Mouse (Mus musculus) cerebellum, adult 2 months (tissue): ENCODE measurements at regions not wholly inside any gene's neighbourhood (a gene's known extent, or its start where the extent isn't known, plus 50 kb on each side); places are given as distances from the start of the nearest gene placed in this dataset.
A peak's percentile ranks its signal among the peaks of the same experiment; 100 is the strongest.

ENCODE experiments used
- DNase-seq, 2 experiments: peaks; one replicate each; pipeline ENCODE4 v3.0.0; 2021
- H3K27ac ChIP-seq: fragments of 200-500 bp; 2 replicates; pipeline ENCODE4 v1.5.1; 2012; ENCODE audit warnings: low read length, control low read depth, inconsistent platforms; ENCODE audit not compliant: insufficient read depth
- H3K27me3 ChIP-seq: fragments of 200-500 bp; 2 replicates; pipeline ENCODE4 v1.6.1; 2012; ENCODE audit warnings: inconsistent platforms, mild to moderate bottlenecking, low read length, moderate library complexity; ENCODE audit not compliant: control insufficient read depth, insufficient read depth
- H3K4me1 ChIP-seq: fragments of 200-500 bp; 2 replicates; pipeline ENCODE4 v1.6.1; 2011; ENCODE audit warnings: low read length; ENCODE audit not compliant: control insufficient read depth, insufficient read depth
- H3K4me3 ChIP-seq: fragments of 200-500 bp; replicated peaks from 2 replicates; pipeline ENCODE3; 2011; ENCODE audit warnings: mild to moderate bottlenecking, low read depth, low read length, control low read depth; ENCODE audit not compliant: insufficient read depth
- CTCF ChIP-seq: fragments of 200-500 bp; IDR thresholded peaks from 2 replicates; pipeline ENCODE4 v1.5.1; 2011; ENCODE audit warnings: low read depth, mild to moderate bottlenecking, control low read depth, low read length, moderate library complexity, borderline replicate concordance; ENCODE audit not compliant: insufficient read depth
- POLR2A ChIP-seq: fragments of 200-500 bp; IDR thresholded peaks from 2 replicates; pipeline ENCODE4 v1.6.1; 2011; ENCODE audit warnings: low read length, control low read depth, borderline replicate concordance; ENCODE audit not compliant: insufficient read depth
- WGBS: fragments of 180-500 bp; shearing (Covaris S2); methylation state at CpG from one replicate; pipeline ENCODE4 v1.1.7; 2018; 5-methylcytosine and 5-hydroxymethylcytosine counted together

GRCm38 (mm10) chr9:23581039-23581606 is 358.2 kb downstream of the Bmper start:
- H3K4me3 ChIP-seq = no peak overlapping the region

GRCm38 (mm10) chr9:23584561-23584960 is 361.7 kb downstream of the Bmper start:
- Histone ChIP-seq H3K27ac (no peak overlapping the region), H3K4me1 (peaks cover 11% of the 10 kb centered on the region; the same call in 1 of the 2 replicates), H3K27me3 (no peaks in the 10 kb centered on the region), H3K4me3 (no peak overlapping the region)
- peak in 1 of 2 experiments; percentile 66 for DNase-seq
- TF ChIP-seq POLR2A = no peak
- no peak for TF ChIP-seq CTCF

More at GRCm38 (mm10) chr9:23581039-23581606, 358.2 kb downstream of the Bmper start:
- WGBS = 2% methylated on average over 6 of the region's 6 CpGs
- peak; percentile 91 to 92 for DNase-seq
- TF ChIP-seq CTCF (peak; percentile 69), POLR2A (no peak)
- no peaks in the 10 kb centered on the region for H3K27me3 ChIP-seq
- H3K27ac ChIP-seq = peak overlapping the region; percentile 71; the same call in 1 of the 2 replicates
- peaks cover 11% of the 10 kb centered on the region; the same call in 1 of the 2 replicates for H3K4me1 ChIP-seq

GRCm38 (mm10) chr9:23589024-23589423 is 366.1 kb downstream of the Bmper start:
- no peak for DNase-seq
- 79% methylated on average over 2 of the region's 2 CpGs for WGBS

GRCm38 (mm10) chr9:23591906-23592305 is 369.0 kb downstream of the Bmper start:
- Histone ChIP-seq H3K27me3 (no peaks in the 10 kb centered on the region), H3K4me1 (no peaks in the 10 kb centered on the region), H3K27ac (no peak overlapping the region), H3K4me3 (no peak overlapping the region)
- TF ChIP-seq CTCF (no peak), POLR2A (no peak)
- no peak for DNase-seq

More at GRCm38 (mm10) chr9:23589024-23589423, 366.1 kb downstream of the Bmper start:
- Histone ChIP-seq H3K4me1 (peaks cover 4% of the 10 kb centered on the region; the same call in 1 of the 2 replicates), H3K4me3 (no peak overlapping the region), H3K27me3 (no peaks in the 10 kb centered on the region), H3K27ac (no peak overlapping the region)
- TF ChIP-seq POLR2A = no peak
- no peak for TF ChIP-seq CTCF

GRCm38 (mm10) chr9:23600623-23601022 is 377.7 kb downstream of the Bmper start:
- no peak for DNase-seq
- TF ChIP-seq CTCF (no peak), POLR2A (no peak)
- H3K27ac ChIP-seq = no peak overlapping the region
- no peaks in the 10 kb centered on the region for H3K4me1 ChIP-seq
- WGBS = 100% methylated on average over 2 of the region's 2 CpGs
- no peaks in the 10 kb centered on the region for H3K27me3 ChIP-seq
- H3K4me3 ChIP-seq = no peak overlapping the region
